Mouse (Mus musculus) frontal cortex, postnatal 10 days (tissue): Measurements from ENCODE around the gene Afmid.
A peak's percentile ranks its signal among the peaks of the same experiment; 100 is the strongest.

ENCODE experiments used
- DNase-seq, 2 experiments: peaks; one replicate each; pipeline ENCODE4 v3.0.0; 2022; ENCODE audit warnings: low spot score in 2 of 2, mixed read lengths in 1 of 2

Gene Afmid

GRCm38 (mm10) chr11:117879676-117880075 is 54.0 kb downstream of the Afmid start:
- DNase-seq: no peak

- no peak for DNase-seq
Measured at GRCm38 (mm10) chr11:117880336-117880976, 54.7 kb downstream of the Afmid start.

DNA sequence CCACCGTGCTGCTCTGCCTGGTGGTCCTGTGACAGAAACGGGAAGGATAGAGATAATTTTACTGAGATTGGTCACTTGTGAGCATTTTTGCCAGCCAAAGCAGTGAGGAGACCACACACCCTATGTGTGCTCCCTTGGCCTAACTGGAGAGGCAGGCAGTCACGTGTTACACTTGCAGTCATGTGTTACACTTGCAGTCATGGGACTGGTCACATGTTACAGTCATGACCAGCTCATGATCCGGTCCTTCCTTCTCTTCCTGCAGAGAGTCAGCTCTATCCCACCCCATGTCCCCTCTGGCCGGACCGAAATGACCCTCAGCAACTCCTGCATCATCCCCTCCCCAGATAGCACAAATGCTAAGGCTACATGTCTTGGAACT is 55.2 kb downstream of the Afmid start:
- no peak for DNase-seq

GRCm38 (mm10) chr11:117881787-117882186 is 56.1 kb downstream of the Afmid start:
- DNase-seq: no peak

- DNase-seq: no peak
Measured at GRCm38 (mm10) chr11:117882208-117882607, 56.5 kb downstream of the Afmid start.

- no peak for DNase-seq
Measured at GRCm38 (mm10) chr11:117886000-117886399, 60.3 kb downstream of the Afmid start.

GRCm38 (mm10) chr11:117888168-117888852 is 62.6 kb downstream of the Afmid start:
- no peak for DNase-seq

DNA sequence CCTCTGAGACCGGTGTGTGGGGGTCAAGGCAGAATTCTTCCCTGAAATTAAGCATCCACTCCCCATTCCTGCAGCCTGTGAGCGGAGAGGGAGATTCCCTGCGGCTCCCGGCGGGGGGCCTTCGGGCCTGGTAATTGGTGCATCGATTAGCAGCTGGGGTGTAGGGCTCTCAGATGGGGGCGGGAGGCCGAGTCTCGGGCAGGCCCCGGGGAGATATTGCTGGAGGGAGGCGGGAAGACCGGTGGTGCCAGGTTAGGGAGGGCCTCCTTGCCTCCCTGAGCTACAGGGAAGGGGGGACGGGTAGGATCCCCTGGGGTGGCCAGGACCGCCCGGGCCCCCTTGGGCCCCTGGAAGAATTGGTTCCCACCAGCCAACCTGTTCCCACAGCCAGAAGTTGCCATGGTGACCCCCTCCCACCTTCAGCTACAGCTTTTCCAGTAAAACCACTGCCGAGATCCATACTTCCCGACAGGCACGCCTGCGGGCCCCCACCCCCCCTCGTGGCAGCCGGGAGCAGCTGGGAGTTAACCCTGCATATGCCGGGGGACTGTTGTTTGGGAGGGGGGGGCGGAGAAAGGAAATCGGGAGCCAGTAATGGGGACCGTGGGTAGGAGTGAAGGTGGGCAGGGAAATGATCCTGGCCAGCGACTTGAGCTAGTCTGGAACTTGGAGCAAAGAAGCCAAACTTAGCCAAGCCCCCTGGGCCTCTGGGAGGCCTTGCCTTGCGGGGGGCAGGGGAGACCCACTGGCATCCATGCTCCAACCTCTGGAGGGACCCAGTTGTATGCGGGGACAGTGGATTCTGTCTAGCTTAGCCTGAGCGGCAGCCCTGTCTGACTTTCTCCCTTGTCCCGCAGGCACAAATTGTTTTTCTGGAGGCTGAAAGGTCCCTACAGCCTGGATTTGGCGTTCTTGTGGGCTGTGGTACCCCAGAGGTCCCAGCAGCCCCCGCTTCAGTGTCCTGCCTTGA is 63.4 kb downstream of the Afmid start:
- peak in 1 of 2 experiments; percentile 47 for DNase-seq
